Mouse (Mus musculus) erythroblast, adult 5-6 weeks (primary cell): ENCODE measurements around the gene Hspa1b. TPM values are rescaled to one million over a fixed set of nuclear protein-coding genes. Genes with fewer than 3 reads are reported as not detected.
"Not testable (repeated sequence)": the region's sequence is repeated elsewhere in the genome, so short reads cannot be mapped to it uniquely, and the experiment has no call there.

ENCODE experiments used
- ATAC-seq: replicated peaks from 2 replicates; pipeline ENCODE4 v1.8.0; 2016; ENCODE audit warnings: moderate number of reproducible peaks, mild to moderate bottlenecking, moderate TSS enrichment, inconsistent platforms; ENCODE audit not compliant: poor library complexity, low FRiP score, severe bottlenecking
- total RNA-seq, 2 experiments: library from RNA; stranded (forward) in 1 of 2; stranded (reverse) in 1 of 2; fragments of 150-400 nt in 1 of 2; fragments of 200-764, 138-1000 nt in 1 of 2; gene quantifications; 2 replicates each; pipeline versions ENCODE4 v1.2.3 to v1.2.4; 2015 to 2017; ENCODE audit warnings: low replicate concordance in 2 of 2

The Hspa1b gene
- total RNA-seq (2015; ENCODE audit: low replicate concordance) (4.0 and 7.3 TPM in 2 replicates), total RNA-seq (2017; ENCODE audit: low replicate concordance) (4.3 and 7.9 TPM in 2 replicates)

DNA sequence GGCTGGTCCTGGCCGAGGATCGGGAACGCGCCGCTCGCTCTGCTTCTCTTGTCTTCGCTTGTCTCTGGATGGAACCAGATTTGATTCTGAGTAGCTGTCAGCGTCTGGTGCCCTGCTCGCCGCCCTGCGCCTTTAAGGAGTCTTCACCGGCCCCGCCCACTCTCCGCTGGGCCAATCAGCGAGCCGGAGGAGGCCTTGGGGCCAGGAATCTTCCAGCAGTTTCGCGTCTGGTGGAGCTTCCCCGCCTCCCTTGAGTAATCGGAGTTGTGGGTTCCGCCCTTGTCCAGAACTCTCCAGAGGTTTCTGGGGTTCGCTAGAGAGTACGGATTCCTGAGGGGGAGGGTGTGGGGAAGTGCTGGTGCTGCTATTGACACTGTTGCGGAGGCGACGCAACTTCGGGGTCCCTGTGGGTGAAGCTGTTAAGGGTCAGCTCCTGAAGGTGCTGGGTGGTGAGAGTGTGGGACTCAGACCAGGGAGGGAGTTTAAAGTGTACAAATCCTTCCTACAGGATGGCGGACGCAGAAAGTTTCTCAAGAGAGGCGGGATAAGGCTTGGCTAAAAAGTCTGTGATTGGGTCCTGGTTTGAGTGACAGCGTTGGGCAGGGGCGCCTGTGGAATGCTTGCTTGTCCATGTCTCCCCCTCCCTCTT lies at the start of gene Hspa1b:
Gene Hspa1b (minus strand): TSS at position 109 of the 649 bp plus-strand sequence.
- ATAC-seq = peak; percentile 97

DNA sequence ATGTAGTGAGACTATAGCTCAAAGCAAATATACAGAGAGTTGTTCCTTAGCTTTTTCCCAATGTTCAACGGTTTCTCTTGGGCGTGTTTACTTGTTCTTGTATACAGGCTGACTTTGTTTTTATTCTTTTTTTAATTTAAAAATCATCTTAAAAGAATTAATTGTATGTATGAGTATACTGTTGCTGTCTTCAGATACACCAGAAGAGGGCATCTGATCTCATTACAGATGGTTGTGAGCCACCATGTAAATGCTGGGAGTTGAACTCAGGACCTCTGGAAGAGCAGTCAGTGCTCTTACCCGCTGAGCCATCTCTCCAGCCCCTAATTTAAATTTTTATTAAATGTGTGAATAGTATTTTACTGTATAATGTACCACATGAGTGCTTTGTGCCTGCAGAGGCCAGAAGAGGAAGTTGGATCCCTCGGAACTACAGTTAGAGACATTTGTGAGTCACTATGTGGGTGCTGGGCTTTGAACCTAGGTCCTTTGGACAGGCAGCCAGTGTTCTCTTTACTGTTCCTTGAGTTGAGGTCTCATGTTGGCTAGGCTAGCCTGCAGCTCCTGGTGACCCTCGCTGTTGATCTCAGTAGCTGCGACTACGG lies 48.5 kb upstream of the Hspa1b start:
- ATAC-seq = no peak

DNA sequence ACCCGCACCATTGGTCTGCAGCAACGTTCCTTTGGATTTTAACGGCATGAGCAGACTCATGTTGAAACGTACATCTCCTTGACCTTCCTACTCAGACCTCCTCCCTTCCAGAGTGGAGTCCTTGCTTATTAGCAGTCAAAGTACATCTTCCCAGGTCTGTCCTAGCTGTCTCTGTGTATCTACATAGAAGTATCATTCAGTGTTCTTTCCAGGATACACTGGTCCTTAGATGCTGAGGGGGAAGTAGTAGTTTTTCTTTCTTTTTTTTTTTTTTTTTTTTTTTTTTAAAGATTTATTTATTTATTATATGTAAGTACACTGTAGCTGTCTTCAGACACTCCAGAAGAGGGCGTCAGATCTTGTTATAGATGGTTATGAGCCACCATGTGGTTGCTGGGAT lies 46.9 kb upstream of the Hspa1b start:
- ATAC-seq = not testable (repeated sequence)

DNA sequence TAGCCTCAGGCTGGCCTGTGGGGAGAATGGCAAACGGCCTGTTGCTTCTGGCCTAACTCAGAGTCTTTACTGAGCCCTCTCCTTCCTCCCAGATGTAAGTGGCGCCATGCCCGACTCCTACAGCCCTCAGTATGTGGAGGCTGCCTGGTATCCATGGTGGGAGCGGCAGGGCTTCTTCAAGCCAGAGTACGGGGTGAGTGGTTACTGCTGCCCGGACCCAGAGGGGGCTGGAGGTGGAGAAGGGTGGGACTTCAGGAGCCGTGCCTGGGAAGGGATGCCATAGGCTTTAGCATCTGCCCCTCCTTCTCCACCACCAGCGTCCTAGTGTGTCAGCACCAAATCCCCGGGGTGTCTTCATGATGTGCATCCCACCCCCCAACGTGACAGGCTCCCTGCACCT lies 46.1 kb upstream of the Hspa1b start:
- ATAC-seq = no peak

- no peak for ATAC-seq
Observed at GRCm38 (mm10) chr17:35004075-35004717, 45.2 kb upstream of the Hspa1b start.

DNA sequence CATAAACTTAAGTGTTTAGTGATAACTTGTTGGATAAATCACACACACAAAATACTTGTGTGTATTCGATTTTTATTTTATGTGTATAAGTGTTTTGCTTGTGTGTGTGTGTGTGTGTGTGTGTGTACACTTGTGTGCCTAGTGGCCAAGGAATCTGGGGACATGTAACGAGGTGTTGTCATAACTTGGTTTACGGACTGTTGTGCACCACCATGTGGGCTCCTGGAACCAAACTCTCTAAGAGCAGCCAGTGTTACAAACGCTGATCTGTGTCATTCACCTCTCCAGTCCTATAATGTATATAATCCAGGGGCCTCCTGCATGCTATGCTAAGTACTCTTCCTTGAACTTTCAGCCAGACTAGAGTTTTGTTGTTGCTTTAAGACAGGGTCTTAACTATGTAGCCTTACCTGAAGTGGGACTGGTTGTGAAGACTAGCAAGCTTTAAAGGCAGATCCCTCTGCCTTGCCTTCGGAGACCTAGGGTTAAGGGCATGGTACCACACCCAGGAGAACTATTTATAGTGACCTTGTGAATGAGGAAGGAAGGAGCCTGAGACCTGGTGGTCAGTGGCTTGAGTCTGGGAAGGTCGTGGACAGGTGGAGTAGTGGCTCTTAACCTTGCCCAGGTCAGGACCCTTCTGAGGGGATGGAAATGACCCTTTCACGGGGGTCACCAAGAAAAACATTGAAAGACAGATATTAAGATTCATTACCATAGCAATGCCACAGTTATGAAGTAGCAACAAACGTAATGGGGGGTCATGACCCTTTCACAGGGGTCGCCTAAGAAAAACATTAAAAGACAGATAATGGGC lies 44.2 kb upstream of the Hspa1b start:
- ATAC-seq = no peak

DNA sequence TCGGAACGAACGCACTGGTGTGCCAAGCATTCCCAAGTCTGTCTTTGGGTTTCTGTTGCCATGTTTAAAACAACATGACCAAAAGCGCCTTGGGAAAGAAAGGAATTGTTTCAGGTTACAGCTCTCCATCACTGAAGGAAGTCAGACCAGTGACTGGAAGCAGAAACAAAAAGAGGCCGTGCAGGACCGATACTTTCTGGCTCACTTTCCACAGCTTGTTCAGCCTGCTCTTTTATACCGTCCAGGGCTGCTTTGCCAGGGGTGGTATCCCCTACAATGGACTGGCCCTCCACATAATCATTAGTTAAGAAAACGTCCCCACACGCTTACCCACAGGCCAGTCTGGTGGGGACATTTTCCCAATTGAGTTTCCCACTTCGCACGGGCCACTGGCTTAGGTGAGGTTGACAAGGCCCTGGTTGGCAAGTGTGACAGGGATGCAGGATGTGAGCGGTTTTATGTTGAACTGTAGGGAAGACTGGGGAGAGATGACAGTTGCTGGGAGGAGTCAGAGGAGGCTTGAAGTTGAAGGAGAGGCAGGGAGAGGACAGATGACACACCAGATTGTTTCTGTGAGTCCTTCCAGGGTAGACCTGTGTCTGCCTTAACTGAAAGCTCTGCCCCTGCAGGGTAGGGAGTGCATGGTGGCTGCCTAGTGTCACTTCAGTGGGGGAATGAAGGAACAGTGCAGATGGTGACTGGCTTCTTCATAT lies 43.3 kb upstream of the Hspa1b start:
- ATAC-seq = peak; percentile 53

- ATAC-seq = peak; percentile 20; the same call in 1 of the 2 replicates
Observed at GRCm38 (mm10) chr17:35001452-35002152, 42.6 kb upstream of the Hspa1b start.

- ATAC-seq = peak; percentile 51
Observed at GRCm38 (mm10) chr17:35000717-35001451, 41.8 kb upstream of the Hspa1b start, which contains the start of gene Vars. Vars (plus strand) TSS chr17:35000987.

DNA sequence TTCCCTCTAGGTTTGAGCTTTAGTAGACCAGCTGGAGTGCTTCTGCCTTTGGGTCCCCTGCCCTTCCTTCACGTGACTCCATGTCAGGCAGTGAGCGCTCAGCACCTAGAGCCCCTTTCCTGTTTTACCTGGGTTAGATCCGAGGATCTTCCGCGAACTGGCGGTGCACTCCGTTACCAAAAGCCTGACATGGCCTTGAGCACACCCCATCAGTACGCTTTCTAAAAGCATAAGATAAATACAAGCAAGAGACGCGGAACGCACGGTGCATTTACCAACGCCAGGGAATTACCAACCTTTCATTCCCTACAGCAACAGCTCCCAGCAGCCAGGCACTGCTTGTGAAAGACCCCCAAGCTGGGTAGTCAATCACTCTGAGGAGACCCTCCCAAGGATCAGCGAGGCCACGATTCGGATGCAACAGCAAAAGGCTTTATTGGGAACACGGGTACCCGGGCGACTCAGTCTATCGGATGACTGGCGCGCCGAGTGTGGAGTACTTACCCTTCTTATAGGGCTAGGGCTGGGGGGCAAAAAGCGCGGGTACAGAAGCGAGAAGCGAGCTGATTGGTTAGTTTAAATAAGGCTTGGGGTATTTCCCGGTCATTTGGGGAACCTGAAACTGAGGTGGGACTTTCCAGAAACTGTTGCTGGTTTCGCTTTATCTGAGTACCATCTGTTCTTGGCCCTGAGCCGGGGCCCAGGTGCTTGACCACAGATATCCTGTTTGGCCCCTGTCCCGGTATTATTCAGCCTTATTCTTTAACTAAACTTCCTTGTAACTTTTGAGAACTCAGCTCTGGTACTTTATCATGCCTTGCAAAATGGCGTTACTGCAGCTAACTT lies 41.1 kb upstream of the Hspa1b start:
- peak; percentile 23 for ATAC-seq

DNA sequence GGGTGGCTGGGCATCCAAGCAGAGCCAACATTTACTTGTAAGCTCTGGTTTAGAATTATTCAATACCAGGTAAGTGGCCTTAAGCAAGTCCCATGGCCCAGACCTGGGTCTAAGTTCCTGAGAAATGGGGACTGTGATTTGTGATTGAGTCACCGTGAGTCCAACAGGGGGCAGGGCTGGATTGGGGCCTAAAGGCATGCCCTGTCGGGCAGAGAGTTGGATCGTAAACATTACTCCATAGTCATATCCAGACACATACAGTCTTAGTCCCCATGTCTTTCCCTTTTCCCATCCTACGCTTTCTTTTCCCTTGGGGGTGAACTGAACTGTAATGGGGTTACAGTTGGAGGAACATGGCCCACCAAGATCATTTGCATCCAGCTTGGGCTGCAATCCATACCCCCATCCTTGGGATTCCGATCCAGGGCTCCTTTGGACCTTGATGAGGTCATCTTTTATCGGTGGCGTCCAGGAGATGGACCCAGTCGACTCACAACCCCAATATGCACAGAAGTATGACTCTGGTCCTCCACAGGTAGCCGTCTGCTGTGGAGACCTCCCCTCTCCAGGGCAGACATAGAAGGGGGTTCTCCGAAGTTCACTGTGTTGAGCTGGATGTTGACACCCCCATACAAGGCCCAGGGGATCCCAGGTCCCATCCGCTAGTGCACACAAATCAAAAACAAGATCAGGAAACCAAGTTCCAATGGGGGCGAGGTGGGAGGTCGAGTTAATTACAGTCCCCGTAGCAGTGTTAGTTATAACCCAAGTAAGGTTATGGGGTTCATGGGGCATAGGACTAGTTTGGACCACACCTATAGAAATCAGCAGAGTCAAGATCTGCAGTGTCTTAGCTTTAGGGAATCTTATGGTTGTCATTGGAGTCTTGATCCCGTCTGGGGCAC lies 39.7 kb upstream of the Hspa1b start:
- ATAC-seq = no peak

- ATAC-seq = no peak
Observed at GRCm38 (mm10) chr17:34997142-34997483, 38.1 kb upstream of the Hspa1b start.

GRCm38 (mm10) chr17:34996411-34997141 lies 37.5 kb upstream of the Hspa1b start:
- ATAC-seq = peak; percentile 32; the same call in 1 of the 2 replicates

DNA sequence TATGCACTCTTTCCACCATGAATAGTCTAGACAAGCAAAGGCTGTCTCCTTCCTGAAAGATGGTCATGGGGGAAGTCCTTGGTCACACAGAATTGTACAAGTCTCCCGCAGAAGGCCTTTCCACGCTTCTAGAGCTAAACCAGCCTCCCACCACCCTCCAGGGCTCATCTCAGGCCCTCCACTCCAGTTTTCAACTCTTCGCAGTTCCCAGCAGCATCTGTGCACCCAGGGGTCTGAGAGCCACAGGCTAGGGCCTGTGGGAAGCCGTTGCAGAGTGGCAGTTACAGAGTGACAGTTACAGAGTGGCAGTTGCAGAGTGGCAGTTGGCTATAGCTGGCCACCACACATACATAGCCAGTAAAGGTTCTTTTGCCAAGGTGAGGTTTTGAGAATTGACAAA lies 36.9 kb upstream of the Hspa1b start:
- ATAC-seq = not testable (repeated sequence)

DNA sequence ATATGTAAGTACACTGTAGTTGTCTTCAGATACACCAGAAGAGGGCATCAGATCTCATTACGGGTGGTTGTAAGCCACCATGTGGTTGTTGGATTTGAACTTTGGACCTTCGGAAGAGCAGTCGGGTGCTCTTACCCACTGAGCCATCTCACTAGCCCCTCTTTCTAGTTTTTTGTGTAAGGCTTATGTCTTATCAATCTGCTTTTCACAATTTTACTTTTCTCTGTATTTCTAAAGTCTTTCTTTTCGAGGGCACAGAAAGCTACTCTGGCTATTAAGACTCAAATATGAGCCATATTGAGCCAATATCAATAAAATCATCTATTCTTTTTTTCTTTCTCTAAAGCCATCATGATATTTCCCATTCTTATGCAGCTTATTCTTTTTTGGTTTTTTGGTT lies 36.2 kb upstream of the Hspa1b start:
- ATAC-seq = not testable (repeated sequence)

- no peak for ATAC-seq
Observed at GRCm38 (mm10) chr17:34994751-34995150, 35.7 kb upstream of the Hspa1b start.
